Mouse (Mus musculus) embryonic fibroblast, embryonic 13.5 days (primary cell): ENCODE measurements around the gene Fam213a.

Source experiments
- CTCF ChIP-seq: IDR thresholded peaks from 2 replicates; pipeline ENCODE4 v1.5.1; 2011; ENCODE audit warnings: mild to moderate bottlenecking, control low read depth, low read length, moderate library complexity, borderline replicate concordance; ENCODE audit not compliant: insufficient read depth
- POLR2A ChIP-seq: IDR thresholded peaks from 2 replicates; pipeline ENCODE4 v1.6.1; 2011; ENCODE audit warnings: low read depth, mild to moderate bottlenecking, control low read depth, low read length, moderate library complexity

GRCm38 (mm10) chr14:40985635-40986034, 28.0 kb downstream of the Fam213a start:
- no peak for TF ChIP-seq CTCF
- no peak for TF ChIP-seq POLR2A
